Mouse (Mus musculus): ENCODE measurements around the gene Smo. TPM values are rescaled to one million over a fixed set of nuclear protein-coding genes. Genes with fewer than 3 reads are reported as not detected.
"Not testable (repeated sequence)": the region's sequence is repeated elsewhere in the genome, so short reads cannot be mapped to it uniquely, and the experiment has no call there.

Smo gene
- total RNA-seq, 2 experiments from 2014 or later: 21.2 to 26.3 TPM

DNA sequence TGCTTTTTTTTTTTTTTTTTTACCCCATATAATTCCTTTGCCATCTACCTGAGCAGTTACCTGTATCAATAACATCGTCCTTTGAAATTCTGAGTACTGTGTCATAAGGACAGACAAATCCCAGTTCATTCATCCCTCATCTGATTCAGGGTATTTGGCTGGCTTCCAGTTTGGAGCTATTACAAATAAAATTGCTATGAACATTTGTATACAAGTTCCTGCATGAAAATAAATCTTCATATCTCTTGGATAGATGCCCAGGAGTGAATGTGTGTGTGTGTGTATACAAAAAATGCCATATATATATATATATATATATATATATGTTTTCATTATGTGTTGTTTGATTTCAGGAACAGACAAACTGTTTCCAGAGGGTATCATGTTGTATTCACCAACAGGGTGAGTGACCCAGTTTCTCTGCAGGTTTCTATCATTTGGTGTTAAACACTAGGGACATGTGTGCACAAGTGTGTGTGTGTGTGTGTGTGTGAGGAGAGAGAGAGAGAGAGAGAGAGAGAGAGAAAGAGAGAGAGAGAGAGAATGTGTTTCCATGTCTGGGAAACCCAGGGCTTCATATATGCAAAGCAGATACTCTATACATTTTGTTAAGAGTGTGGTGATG lies 8.6 kb upstream of the Smo start:
- DNase-seq: no peak

DNA sequence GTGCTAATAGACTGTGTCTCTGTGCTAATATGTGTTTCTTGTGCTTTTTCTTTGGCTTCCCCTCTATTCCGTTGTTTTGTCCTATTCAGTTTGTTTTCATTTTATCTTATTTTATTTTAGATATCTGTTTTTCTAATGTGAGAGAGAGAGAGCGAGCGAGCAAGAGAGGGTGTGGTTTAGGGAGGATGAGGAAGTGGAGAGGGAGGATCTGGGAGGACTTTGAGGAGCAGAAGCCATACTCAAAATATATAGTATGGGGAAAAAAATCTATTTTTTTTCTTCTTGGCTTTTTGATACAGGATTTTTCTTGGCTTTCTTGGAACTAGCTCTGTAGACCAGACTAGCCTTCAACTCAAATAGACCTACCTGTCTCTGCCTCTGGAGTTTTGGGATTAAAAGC lies 7.3 kb upstream of the Smo start:
- DNase-seq: no peak

DNA sequence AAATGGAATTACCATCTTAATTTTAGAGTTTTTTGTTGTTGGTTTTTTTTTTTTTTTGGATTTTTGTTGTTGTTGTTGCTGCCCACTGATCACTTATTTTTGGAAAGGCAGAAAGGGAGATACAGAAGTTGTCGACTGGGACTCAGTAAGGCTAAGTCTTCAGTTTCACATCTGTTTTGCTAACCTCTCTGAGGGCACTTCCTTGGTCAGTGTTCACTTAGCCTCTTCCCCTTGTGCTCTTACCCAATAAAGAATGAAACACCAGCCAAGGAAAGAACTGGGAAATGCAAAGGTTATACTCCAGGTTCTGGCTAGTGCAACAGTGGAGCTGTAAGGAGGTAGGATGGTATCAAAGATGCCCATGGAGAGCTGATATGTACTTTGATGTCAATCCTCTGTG lies 5.8 kb upstream of the Smo start:
- no peak for DNase-seq

DNA sequence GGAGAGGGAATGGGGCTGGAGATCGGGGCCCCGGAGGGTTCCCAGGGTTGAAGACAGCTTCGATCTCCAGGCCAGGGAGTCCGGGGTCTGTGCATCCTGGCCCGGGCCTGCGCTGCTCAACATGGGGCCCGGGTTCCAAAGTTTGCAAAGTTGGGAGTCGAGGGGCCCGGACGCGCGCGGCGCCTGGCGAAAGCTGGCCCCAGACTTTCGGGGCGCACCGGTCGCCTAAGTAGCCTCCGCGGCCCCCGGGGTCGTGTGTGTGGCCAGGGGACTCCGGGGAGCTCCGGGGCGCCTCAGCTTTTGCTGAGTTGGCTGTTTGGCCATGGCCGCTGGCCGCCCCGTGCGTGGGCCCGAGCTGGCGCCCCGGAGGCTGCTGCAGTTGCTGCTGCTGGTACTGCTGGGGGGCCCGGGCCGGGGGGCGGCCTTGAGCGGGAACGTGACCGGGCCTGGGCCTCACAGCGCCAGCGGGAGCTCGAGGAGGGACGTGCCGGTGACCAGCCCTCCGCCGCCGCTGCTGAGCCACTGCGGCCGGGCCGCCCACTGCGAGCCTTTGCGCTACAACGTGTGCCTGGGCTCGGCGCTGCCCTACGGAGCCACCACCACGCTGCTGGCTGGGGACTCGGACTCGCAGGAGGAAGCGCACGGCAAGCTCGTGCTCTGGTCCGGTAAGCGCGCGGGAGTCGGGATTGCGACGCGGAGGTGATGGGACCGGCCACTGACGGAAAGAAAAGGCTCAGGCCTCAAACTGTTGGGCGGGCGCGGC lies 567 bp downstream of the Smo start:
- peak; percentile 73 for DNase-seq

DNA sequence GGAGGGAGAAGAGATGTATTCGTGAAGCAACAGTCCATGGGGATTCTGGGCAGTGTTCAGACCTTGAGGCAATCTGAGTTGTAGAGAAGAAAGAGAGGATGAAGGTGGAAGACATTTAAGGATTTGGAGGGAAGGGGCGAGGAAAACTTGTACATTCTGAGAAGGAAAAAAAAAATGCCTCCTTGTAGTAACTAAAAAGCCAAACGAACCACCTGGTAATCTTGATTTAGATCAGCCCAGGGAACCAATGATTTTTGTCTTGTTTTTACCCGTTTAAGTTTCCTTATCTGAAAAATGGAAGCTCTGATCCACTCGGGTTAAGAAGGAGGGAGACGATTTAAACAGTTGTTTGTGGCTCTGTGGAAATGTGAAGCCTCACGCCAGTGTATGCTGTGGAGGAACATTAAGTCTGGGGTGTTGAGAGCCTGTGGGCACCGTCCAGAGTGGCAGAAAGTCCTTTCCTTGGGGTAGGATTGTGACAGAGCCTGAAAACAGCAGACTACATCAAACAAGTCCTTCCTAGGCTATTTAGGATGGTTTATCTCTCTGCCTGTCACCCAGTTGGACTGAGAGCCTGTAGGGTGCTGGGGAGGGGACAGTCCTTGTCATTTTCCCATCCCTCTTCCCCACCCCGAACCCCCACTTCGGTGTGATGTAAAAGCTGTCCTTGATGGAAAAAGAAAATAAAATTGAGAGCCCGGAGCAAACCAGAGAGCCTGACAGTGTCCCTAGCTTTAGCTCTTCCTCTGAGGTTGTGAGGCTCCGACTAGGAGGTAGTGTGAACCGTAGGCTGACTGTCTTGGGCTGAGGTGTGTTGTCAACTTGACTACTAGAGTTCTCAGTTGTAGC lies 1.5 kb downstream of the Smo start:
- no peak for DNase-seq

DNA sequence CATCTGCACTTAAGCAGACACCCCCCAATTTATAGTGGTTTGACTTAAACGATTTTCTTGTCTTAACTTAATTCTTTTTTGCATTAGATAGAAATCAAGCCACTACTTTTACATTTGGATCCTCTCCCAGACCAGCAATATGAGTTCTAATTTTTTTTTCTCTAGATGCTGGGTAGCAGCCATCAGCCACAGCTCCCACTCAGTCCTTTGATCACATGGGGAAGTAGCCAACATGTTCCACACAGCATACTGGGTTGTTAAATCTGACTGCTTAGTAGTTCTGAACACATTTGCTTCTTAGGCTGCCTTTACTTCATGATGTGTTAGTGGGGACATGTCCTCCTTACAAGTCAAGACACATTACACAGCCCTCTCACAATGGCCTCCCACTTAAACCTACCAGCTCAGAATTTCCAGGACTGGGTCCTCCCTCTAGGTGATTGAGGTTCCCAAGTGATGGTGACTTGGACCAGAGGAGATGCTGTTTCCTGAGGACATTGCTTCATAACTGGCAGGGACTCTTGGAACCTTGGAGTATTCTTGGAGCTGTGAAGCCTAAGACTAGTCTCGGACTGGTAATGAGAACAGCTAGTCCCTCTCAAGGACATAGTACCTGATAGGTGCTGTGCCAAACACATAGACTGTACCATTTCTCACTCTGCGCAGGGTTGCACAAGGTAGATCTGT lies 16.3 kb downstream of the Smo start:
- DNase-seq: no peak

DNA sequence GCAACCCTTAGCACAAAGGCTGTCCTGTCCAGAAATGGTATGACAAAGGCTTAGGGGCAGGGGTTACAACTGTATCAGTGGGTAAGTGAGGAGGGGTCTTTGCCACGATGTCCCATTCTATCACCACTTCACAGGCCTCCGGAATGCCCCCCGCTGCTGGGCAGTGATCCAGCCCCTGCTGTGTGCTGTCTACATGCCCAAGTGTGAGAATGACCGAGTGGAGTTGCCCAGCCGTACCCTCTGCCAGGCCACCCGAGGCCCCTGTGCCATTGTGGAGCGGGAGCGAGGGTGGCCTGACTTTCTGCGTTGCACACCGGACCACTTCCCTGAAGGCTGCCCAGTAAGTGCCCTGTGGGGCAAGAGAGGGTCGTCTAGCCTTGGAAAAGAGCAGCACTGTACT lies 18.0 kb downstream of the Smo start:
- DNase-seq: no peak

DNA sequence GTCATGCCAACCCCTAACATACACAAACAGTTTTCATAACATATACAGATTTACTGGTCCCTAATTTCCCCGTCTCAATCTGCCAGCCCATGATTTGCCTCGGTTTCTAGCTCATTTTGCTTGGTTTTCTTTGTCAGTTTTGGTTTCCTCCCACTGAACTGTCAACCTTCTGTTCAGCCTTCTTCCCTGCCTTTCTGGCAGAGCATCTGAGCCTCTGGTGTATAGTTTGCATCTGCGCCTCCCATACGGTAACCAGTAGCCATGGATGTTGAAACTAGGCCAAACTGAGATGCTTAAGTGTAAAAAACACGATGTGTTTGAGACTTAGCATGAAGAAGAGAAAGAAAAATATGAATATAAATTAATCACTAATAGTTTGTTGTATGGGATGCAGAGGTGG lies 20.7 kb downstream of the Smo start:
- no peak for DNase-seq

DNA sequence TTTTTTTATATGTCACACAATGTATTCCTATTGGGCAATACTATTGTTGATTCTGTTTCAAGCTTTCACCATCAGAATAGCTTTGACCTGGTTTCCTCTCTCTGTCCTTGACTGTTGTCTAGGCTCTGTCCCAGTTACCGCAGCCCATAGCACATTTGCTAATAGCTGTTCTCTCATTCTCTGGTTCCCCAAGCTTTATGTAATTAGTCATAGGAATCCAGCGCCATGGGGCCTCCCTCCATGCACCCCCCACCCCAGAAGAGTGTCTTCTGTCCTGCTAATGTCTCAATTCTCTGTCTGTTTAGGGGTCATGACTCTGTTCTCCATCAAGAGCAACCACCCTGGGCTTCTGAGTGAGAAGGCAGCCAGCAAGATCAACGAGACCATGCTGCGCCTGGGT lies 21.2 kb downstream of the Smo start:
- no peak for DNase-seq

DNA sequence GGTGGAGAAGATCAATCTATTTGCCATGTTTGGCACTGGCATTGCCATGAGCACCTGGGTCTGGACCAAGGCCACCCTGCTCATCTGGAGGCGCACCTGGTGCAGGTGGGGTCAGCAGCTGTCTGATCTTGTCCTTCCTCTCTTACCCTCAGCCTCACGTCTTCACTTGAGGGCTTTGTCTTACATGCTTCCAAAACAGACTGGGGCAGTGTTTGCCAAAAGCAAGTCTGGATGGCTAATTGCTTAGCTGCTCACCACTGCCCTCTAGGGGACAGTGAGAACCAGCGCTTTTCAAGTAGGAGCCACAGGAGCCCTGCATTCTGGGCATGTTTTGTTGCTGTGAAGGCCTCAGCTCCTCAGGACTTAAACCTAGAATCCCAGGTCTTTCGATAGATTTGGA lies 23.1 kb downstream of the Smo start:
- DNase-seq: peak; percentile 72

DNA sequence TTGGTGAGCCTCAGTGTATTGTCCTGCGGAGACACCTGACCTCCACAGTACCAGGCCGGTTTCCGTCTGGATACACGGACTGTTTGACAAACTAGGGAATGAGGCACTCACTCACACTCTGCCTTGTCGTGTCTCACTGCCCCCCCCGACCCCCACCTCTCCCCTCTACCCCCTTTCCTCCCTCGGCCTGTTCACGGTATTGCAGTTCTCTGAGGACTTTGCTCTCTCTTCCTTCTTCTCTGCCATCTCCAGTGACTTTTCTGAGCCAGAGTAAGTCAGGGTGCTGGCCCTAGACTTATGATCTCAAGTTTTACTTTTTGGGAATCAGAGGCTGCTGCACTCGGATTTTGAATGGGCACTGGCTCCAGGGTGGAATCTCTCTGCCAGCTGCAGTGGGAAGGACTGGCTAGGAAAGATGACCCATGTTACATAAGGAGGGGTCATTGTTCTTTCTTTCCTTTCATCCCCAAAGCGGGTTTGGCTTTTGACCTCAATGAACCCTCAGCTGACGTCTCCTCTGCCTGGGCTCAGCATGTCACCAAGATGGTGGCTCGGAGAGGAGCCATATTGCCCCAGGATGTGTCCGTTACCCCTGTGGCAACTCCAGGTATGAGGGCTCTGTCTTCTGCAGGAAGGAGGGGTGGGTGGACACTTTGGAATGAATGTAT lies 23.8 kb downstream of the Smo start:
- DNase-seq: no peak

DNA sequence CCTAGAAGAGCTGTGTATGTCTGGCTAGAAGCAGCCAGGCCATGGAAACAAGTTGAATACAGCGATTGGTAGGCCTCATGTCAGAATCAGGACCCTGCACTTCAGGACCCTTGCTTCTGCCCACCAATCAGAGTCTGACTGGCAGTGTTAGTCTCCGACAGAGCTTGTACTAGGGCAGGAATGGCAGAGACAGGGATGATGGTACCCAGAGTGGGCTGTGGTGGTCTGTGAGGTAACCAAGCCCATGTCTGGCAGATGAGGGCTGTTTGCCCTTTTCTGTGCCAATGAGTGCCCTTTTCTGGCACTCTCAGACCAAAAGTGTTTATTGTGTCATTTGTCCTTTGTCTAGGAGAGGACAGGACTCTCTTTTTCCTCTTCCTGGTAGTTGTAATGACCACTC lies 25.1 kb downstream of the Smo start:
- not testable (repeated sequence) for DNase-seq

DNA sequence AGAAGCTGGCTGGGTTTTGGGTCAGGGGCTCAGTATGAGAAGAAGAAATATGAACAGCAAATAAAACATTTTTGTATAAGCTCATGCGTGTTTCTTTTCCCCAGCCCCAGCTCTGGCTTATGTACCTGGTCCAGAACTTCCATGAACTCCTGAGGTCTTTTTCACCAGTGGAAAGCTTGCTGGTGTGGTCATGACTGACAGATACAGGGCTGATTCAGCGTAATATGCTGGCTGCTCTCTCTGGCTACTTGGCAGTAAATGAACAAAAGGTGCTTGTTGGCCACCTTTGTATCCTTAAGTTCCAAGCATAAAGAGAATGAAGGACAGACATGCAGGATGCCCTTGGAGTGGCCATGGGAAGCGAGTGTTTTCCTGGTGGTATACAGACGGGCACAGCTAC lies 26.0 kb downstream of the Smo start:
- DNase-seq: no peak

DNA sequence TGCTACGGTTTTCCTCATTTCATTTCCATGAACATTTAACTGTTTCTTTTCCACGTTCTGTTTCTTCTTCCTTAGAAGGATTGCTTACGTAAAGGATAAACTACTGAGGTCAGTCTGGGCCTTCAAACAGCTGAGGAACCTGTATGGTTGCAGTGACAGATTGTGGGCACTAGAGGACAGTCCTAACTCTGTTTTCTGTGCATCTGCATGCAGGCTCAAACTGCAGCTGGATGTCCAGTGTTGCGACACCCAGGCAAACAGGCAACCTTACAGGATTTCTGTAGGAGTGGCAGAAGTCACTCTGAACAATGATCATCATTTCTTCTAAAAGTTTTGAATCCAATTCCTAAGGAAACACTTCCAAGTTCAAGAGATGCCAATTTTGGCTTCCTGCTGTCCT lies 27.2 kb downstream of the Smo start:
- no peak for DNase-seq

DNA sequence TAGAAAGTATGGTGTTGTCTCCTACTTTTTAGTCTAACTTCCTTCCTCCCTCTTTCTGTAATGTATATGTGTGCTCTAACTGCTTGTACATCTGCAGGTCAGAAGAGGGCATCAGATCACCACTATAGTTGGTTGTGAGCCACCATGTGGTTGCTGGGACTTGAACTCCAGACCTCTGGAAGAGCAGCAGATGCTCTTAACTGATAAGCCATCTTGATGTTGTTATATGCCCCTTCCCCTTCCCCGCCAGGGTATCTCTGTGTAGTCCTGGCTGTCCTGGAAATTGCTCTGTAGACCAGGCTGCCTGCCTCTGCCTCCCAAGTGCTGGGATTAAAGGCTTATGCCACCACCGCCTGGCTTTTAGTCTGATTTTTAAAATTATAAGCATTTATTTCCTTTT lies 31.6 kb downstream of the Smo start:
- no peak for DNase-seq

DNA sequence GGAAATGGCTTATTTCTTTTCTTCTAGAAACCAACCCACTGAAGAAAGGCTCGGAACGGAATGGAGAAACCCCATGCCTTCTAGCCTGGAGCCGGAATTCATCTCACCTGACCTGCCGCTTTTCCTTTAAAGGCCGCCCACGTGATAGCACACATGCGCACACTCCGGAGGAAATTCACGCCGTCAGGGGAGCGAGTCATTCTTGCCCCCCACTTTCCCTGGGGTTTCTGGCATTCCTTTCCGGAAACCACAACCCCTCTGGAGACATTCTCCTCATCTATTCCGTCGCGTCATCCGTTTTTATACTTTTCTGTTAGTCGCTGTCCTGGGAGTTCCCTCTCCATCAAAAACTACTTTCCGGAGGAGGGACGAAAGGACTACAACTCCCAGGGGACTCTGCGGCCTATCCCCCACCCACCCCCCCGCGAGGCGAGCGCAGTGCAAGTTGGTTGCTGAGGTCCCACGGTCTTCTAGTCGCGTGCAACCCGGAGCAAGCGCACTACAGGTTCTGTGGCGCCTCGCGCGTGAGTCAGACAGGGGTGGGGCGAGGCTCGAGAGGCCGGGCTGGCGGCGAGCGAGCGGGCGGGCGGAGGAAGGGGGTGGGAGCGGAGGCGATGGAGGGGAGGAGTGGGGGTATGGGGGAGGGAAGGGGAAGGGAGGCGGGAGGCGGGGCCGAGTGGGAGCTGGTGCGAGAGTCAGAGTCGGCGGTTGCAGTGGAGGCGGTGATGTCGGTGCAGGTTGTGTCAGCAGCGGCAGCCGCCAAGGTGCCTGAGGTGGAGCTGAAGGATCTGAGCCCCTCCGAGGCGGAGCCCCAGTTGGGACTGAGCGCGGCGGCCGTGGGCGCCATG lies 32.7 kb downstream of the Smo start, which contains the start of gene Ahcyl2:
Ahcyl2 (plus strand) TSS at position 199 of the 848 bp plus-strand sequence.
- DNase-seq: peak; percentile 90

DNA sequence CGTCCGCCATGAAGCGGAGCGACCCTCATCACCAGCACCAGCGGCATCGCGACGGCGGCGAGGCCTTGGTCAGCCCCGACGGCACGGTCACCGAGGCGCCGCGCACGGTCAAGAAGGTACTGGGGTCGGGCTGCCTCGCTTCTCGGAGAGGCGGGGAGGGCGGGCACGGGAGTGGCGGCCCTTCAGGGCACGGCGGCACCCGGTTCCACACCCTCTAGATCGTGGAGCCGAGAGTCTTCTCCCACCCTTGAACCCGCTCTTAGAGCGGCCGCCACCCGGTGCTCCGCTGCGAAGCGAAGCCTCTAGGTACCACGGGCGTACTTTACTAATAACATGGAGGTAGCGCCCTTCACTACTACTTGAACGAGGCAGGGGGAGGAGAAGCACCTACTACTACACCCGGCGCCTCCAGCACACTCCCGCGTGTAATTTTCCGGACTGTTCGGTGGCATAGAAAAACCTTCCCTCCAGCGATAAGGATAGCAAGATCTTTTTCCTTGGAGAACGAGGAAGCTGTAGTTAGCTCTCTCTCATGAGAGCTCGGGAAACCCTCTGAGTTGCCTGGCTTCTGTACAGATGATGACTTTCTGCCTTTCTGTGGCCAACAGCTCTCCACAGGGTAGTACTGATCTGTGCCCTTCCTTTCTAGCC lies 33.6 kb downstream of the Smo start:
- peak; percentile 51 for DNase-seq

DNA sequence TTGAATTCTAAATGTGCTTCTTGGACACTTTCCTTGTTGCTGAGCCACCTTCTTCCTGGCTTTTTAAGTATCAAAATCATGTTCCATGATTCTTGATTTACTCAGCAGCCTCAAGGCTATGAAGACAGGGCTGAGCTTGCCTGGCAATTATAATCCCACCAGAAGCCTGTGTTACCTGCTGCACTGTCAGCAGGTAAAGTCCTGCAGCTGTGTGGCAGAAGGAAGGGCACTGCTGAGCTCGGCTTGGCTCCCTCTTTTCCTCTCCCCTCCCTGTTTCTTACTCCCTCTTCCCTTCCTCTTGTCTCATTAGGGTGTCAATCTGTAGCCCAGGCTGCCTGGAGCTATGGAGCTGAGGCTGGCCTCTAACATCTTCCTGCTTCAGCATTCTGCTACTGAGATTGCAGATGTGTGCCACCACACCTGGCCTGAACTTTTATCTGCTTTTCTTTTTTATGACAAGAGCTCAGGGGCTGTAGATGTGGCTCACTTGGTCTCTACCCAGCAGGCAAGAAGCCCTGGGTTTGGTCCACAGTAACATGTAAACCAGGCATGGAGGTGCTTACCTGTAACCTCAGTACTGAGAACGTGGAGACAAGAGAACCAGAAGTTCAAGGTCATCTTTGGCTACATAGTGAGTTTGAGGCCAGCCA lies 35.5 kb downstream of the Smo start:
- no peak for DNase-seq

DNA sequence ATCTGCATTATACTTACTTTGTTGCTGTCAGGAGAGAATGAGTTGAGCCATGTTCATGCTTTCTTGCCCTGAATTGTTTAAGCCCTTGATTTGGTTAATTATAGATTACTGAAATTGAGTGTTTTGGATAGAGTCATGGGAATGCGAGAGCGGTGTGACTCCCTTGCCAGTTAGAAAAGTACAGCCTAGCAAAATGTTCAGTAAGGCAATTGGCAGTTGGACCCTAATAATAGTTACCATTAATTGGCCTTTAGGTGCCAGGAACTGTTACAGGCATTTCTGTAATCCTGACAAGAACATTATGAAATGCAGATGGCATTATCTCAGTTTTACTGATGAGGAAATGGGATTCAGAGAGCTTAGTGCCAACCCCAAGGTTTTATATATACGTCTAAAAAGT lies 36.9 kb downstream of the Smo start:
- no peak for DNase-seq

DNA sequence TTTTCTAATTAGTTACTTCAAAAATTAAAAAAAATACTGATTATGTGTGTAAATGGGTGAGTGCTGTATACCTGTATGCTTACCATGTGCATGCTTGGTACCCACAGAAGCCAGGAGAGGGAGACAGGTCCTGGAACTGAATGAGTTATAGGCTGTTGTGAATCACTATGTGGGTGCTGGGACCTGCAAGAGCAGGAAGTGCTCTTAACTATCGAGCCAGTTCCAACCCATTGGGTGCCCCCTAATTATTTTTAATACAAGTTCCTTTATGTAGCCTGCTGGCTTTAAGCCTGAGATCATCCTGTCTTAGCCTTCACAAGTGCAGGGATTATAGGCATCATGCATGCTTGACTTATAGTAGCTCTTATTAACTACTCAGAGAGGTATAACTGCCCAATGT lies 38.9 kb downstream of the Smo start:
- DNase-seq: no peak
